Mouse (Mus musculus): ENCODE results near the gene Vmn1r213. TPM values are rescaled to one million over a fixed set of nuclear protein-coding genes. Genes with fewer than 3 reads are reported as not detected.

The Vmn1r213 gene
- polyA plus RNA-seq (2012; rRNA removed): not detected in 2 replicates

DNA sequence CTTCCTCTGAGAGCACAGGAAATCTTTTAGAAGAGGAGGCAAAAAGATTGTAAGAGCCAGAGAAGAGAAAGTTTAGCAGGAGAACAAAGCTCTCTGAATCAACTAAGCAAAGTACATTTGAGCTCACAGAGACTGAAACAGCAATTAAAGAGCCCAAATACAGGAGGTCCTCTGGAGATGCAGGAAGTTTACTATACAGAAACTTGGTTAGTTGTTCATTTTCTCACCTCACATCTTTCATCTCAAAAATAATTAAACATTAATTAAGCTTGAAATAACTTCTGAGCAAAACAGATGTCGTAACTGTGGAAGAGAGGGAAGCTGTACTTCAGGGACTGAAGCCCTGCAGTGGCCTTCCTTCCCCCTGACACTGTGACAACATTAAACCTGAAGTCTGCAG lies at the start of gene Vmn1r213:
Gene Vmn1r213, plus strand, starts transcription at position 301 of the 400 bp plus-strand sequence.

DNA sequence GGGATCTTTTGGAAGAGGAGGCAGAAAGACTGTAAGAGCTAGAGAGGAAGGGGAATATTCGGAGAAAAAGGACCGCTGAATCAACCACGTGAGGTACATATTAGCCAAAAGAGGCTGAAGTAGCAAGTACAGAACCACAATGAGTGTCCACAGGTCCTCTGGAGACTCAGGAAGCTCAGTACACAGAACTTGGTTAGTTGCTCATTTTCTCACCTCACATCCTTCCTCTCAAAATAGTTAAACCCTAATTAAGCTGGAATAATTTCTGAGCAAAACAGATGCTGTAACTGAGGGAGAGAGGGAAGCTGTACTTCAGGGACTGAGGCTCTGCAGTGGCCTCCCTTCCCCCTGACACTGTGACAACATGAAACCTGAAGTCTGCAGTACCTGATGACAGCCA lies 22.7 kb downstream of the Vmn1r213 start, which contains the start of gene Vmn1r214:
Gene Vmn1r214, plus strand, starts transcription at position 301 of the 400 bp plus-strand sequence.

Other genes starting within 250 kb of the Vmn1r213 start
- not detected in 2 replicates for gene Vmn1r208, start 230.3 kb upstream of the Vmn1r213 start, polyA plus RNA-seq (2012; rRNA removed)
- gene Vmn1r209, start 198.0 kb upstream of the Vmn1r213 start, polyA plus RNA-seq (2012; rRNA removed): not detected in 2 replicates
- not detected in 2 replicates for gene Vmn1r210, start 176.3 kb upstream of the Vmn1r213 start, polyA plus RNA-seq (2012; rRNA removed)
- not detected in 2 replicates for gene Vmn1r211, start 150.1 kb upstream of the Vmn1r213 start, polyA plus RNA-seq (2012; rRNA removed)
- gene Vmn1r212, start 123.5 kb upstream of the Vmn1r213 start, polyA plus RNA-seq (2012; rRNA removed): not detected in 2 replicates
- gene Vmn1r214, start 22.8 kb downstream of the Vmn1r213 start, polyA plus RNA-seq (2012; rRNA removed): not detected in 2 replicates
- not detected in 2 replicates for gene Vmn1r215, start 60.4 kb downstream of the Vmn1r213 start, polyA plus RNA-seq (2012; rRNA removed)
- not detected in 2 replicates for gene Vmn1r217, start 110.6 kb downstream of the Vmn1r213 start, polyA plus RNA-seq (2012; rRNA removed)
- gene Vmn1r218, start 125.5 kb downstream of the Vmn1r213 start, polyA plus RNA-seq (2012; rRNA removed): not detected in 2 replicates
- gene Vmn1r219, start 151.7 kb downstream of the Vmn1r213 start, polyA plus RNA-seq (2012; rRNA removed): not detected in 2 replicates
- not detected in 2 replicates for gene Vmn1r220, start 180.3 kb downstream of the Vmn1r213 start, polyA plus RNA-seq (2012; rRNA removed)
- not detected in 2 replicates for gene Vmn1r221, start 206.5 kb downstream of the Vmn1r213 start, polyA plus RNA-seq (2012; rRNA removed)
- gene Vmn1r222, start 228.3 kb downstream of the Vmn1r213 start, polyA plus RNA-seq (2012; rRNA removed): not detected in 2 replicates
- gene Vmn1r223, start 239.5 kb downstream of the Vmn1r213 start, polyA plus RNA-seq (2012; rRNA removed): not detected in 2 replicates